Mouse (Mus musculus) liver, adult 2 months (tissue): ENCODE measurements around the gene Hes5. TPM values are rescaled to one million over a fixed set of nuclear protein-coding genes. Genes with fewer than 3 reads are reported as not detected.
A peak's percentile ranks its signal among the peaks of the same experiment; 100 is the strongest.

Experiments
- DNase-seq: peaks from one replicate; pipeline ENCODE4 v3.0.0-alpha.2; 2011; ENCODE audit warnings: low read depth, low spot score; ENCODE audit errors: extremely low read depth
- H3K27ac ChIP-seq: fragments of 200-500 bp; replicated peaks from 2 replicates; pipeline ENCODE4 v1.5.1; 2012; ENCODE audit warnings: low read depth, mild to moderate bottlenecking, control low read depth, inconsistent platforms, low read length; ENCODE audit not compliant: insufficient read depth
- H3K27me3 ChIP-seq: fragments of 200-500 bp; 2 replicates; pipeline ENCODE4 v1.6.1; 2012; ENCODE audit warnings: mild to moderate bottlenecking, moderate library complexity, low read length, inconsistent platforms; ENCODE audit not compliant: control insufficient read depth, insufficient read depth
- H3K36me3 ChIP-seq: fragments of 200-500 bp; 2 replicates; pipeline ENCODE4 v1.6.1; 2012; ENCODE audit warnings: low read length, inconsistent platforms; ENCODE audit not compliant: control insufficient read depth, insufficient read depth
- H3K4me1 ChIP-seq: fragments of 200-500 bp; 2 replicates; pipeline ENCODE4 v1.6.1; 2011; ENCODE audit warnings: low read length; ENCODE audit not compliant: control insufficient read depth, insufficient read depth
- H3K4me3 ChIP-seq: fragments of 200-500 bp; 2 replicates; pipeline ENCODE4 v1.5.1; 2011; ENCODE audit warnings: low read depth, mild to moderate bottlenecking, control low read depth, low read length, moderate library complexity; ENCODE audit not compliant: insufficient read depth
- H3K79me2 ChIP-seq: fragments of 200-500 bp; 2 replicates; pipeline ENCODE4 v1.6.1; 2012; ENCODE audit warnings: inconsistent platforms, mild to moderate bottlenecking, low read length, moderate library complexity; ENCODE audit not compliant: control insufficient read depth, insufficient read depth
- H3K9ac ChIP-seq: fragments of 200-500 bp; 2 replicates; pipeline ENCODE4 v1.6.1; 2012; ENCODE audit warnings: low read depth, mild to moderate bottlenecking, control low read depth, inconsistent platforms, low read length
- CTCF ChIP-seq: fragments of 200-500 bp; IDR thresholded peaks from 2 replicates; pipeline ENCODE4 v1.5.1; 2011; ENCODE audit warnings: low read depth, low read length, control low read depth
- POLR2A ChIP-seq: fragments of 200-500 bp; IDR thresholded peaks from 2 replicates; pipeline ENCODE4 v1.6.1; 2011; ENCODE audit warnings: low read length, control low read depth; ENCODE audit not compliant: insufficient read depth; ENCODE audit errors: extremely low read depth
- WGBS: fragments of 180-500 bp; shearing (Covaris S2); methylation state at CpG from one replicate; pipeline ENCODE4 v1.1.7; 2018; 5-methylcytosine and 5-hydroxymethylcytosine counted together
- polyA plus RNA-seq: library from polyadenylated mRNA; depleted of rRNA; stranded (reverse); fragments of >200 nt; gene quantifications from 2 replicates; pipeline ENCODE4 v1.2.3, GENCODE M21; 2012
- total RNA-seq: library from RNA; depleted of rRNA; stranded (reverse); fragments of >200 nt; gene quantifications from 2 replicates; pipeline ENCODE4 v1.2.3, GENCODE M21; 2014

The Hes5 gene
- total and polyA plus RNA-seq, 2 experiments, result not detected

DNA sequence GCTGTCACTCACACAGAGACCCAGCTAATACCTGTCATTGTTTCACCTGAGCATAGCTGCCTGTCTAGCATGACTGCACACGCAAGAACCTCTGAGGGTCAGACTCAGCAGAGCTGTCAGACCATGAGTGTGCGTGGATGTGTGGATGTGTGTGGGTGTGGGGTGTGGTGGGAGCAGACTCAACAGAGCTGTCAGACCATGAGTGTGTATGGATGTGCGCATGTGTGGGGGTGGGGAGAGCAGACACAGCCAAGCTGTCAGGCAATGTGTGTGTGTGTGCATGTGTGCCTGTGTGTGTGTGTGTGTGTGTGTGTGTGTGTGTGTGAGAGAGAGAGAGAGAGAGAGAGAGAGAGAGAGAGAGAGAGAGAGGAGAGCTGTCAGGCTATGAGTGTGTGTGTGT lies 44.6 kb downstream of the Hes5 start:
- Histone ChIP-seq H3K9ac (no peak overlapping the region), H3K36me3 (no peaks in the 10 kb centered on the region), H3K4me3 (no peak overlapping the region), H3K4me1 (no peaks in the 10 kb centered on the region), H3K27ac (no peak overlapping the region), H3K79me2 (no peaks in the 10 kb centered on the region), H3K27me3 (no peaks in the 10 kb centered on the region)
- no peak for DNase-seq
- WGBS, result 93% methylated on average over 3 of the region's 3 CpGs
- TF ChIP-seq POLR2A, result no peak
- no peak for TF ChIP-seq CTCF

DNA sequence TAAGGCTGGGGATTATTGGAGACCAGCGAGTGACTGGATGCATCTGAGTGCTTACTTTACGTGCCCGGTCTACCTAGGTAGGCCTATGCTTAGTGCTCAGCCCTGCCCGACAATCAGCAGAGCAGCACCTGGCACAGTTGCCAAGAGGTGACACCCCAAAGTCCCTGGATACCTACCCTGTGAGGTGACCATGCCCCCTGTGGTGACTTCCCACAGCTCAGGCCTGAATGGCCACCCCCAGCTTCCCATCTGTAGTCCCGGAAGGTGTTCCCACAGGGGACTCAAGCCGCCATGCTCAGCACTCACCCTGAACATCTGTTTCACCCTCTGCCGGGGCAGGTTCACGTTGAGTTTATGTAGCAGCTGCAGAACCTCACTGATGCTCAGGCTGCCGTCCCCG lies 45.6 kb downstream of the Hes5 start:
- Histone ChIP-seq H3K36me3 (no peaks in the 10 kb centered on the region), H3K4me3 (no peak overlapping the region), H3K9ac (no peak overlapping the region), H3K27me3 (no peaks in the 10 kb centered on the region), H3K79me2 (no peaks in the 10 kb centered on the region), H3K27ac (no peak overlapping the region), H3K4me1 (no peaks in the 10 kb centered on the region)
- 79% methylated on average over 10 of the region's 10 CpGs for WGBS
- TF ChIP-seq CTCF (no peak), POLR2A (no peak)
- no peak for DNase-seq

DNA sequence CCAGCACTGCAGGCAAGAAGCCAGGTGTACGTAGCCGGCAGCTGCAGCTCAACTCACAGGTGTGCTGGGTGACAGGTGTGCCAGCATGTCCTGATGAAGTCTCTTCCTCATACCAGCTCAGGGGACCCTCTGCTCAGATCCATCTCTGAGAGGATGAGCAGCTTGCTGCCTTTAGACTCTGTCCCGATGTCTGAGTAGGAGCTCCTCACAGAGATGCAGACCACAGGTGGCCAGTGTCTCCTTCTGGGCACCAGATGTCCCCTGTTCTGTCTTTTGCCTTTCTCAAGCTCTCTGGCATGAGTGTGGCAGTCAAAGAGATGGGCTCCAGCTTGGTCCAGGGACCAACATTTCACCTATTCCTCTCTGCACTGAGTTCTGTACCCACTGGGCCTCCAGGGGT lies 46.9 kb downstream of the Hes5 start:
- Histone ChIP-seq H3K36me3 (no peaks in the 10 kb centered on the region), H3K79me2 (no peaks in the 10 kb centered on the region), H3K9ac (no peak overlapping the region), H3K27me3 (no peaks in the 10 kb centered on the region), H3K27ac (no peak overlapping the region), H3K4me3 (no peak overlapping the region), H3K4me1 (no peaks in the 10 kb centered on the region)
- WGBS, result 88% methylated on average over 3 of the region's 3 CpGs
- no peak for DNase-seq
- no peak for TF ChIP-seq POLR2A
- TF ChIP-seq CTCF, result no peak

DNA sequence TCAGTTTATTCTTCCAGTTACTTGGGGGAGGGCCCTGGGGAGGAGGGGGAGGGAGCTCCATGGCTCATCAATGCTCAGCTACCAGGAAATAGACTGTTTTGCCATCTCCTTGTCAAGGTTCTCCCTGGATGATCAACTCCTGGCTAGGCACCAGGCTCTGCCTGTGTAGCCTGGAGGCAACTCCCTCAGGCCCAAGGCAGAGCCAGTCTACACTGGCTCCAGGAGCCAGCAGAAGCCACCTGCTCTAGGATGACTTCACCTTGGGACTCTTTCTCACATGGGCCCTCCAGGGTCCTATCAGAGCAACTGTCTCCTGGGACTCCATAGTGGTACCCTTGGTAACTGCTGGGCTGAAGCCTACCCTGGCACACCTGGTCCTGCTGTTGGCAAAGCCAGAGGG lies 47.4 kb downstream of the Hes5 start:
- no peaks in the 10 kb centered on the region for H3K36me3 ChIP-seq
- DNase-seq, result no peak

DNA sequence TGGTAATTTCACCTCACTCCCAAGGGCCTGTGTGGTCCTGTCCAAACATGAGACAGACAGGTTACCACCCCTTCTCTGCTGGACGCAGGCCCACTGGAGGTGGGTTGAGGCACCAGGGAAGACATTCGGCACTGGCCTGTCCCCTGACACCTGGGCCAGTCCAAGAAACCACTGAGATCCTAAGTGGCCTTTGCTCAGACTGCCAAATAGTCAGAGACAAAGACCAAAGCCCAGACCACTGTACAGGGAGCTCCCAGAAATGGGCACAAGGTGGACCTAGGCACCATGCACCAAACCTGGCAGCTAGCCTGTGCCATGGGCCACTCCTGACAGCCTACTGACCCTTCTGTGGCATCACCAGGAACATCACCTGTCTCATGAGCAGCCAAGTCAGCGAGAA lies 48.5 kb downstream of the Hes5 start:
- H3K36me3 ChIP-seq, result no peaks in the 10 kb centered on the region
- 77% methylated on average over 3 of the region's 3 CpGs for WGBS
- H3K27ac ChIP-seq, result no peak overlapping the region
- no peaks in the 10 kb centered on the region for H3K4me1 ChIP-seq
- H3K9ac ChIP-seq, result no peak overlapping the region
- TF ChIP-seq CTCF (no peak), POLR2A (no peak)
- no peaks in the 10 kb centered on the region for H3K79me2 ChIP-seq
- no peaks in the 10 kb centered on the region for H3K27me3 ChIP-seq
- no peak overlapping the region for H3K4me3 ChIP-seq
- no peak for DNase-seq

More for the DNA sequence above, 47.4 kb downstream of the Hes5 start:
- Histone ChIP-seq H3K27me3 (no peaks in the 10 kb centered on the region), H3K79me2 (no peaks in the 10 kb centered on the region), H3K9ac (no peak overlapping the region), H3K4me1 (no peaks in the 10 kb centered on the region), H3K27ac (no peak overlapping the region), H3K4me3 (no peak overlapping the region)
- no peak for TF ChIP-seq POLR2A
- TF ChIP-seq CTCF, result no peak

DNA sequence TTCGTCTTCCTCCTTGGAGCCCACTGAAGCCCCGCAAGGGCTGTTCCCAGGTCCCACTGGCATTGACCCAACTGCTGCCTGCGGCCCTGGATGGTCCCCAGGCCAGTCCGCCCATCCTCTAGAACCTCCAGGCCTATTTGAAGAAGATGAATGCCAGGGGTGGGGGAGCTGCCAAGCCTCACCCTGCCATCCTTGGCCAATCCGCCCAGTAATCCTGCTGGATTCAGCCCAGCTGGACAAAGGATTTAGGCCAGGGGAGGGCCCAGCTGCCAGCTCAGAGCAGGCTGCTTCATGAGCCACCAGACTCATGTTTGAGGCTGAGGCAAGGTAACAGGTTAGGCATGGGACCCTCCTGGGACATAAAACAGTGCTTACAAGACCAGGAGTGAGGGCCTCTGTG lies 50.1 kb downstream of the Hes5 start:
- Histone ChIP-seq H3K79me2 (no peaks in the 10 kb centered on the region), H3K27me3 (no peaks in the 10 kb centered on the region), H3K36me3 (no peaks in the 10 kb centered on the region), H3K4me1 (peaks cover 5% of the 10 kb centered on the region; the same call in 1 of the 2 replicates), H3K4me3 (no peak overlapping the region), H3K27ac (no peak overlapping the region), H3K9ac (no peak overlapping the region)
- peak; percentile 66 for DNase-seq
- 48% methylated on average over 5 of the region's 5 CpGs for WGBS
- TF ChIP-seq POLR2A (no peak), CTCF (no peak)
